Mouse (Mus musculus) midbrain, embryonic 16.5 days (tissue): ENCODE results near the gene Sertm1. TPM values are rescaled to one million over a fixed set of nuclear protein-coding genes. Genes with fewer than 3 reads are reported as not detected.

Source experiments
- ATAC-seq: fragments of 200-750 bp; cut with Nextera tagmentation; 2 replicates; pipeline ENCODE4 v1.8.0; 2017; ENCODE audit warnings: moderate TSS enrichment
- H3K27ac ChIP-seq: fragments of 300-500 bp; sonication (generic); 2 replicates; pipeline ENCODE4 v1.5.1; 2014; ENCODE audit warnings: mild to moderate bottlenecking, low read length, mixed read lengths
- H3K27me3 ChIP-seq: fragments of 300-500 bp; sonication (generic); 2 replicates; pipeline ENCODE4 v1.6.1; 2014; ENCODE audit warnings: low read depth, low read length, mixed read lengths; ENCODE audit not compliant: control insufficient read depth, insufficient read depth
- H3K36me3 ChIP-seq: fragments of 300-500 bp; sonication (generic); 2 replicates; pipeline ENCODE4 v1.6.1; 2014; ENCODE audit warnings: mild to moderate bottlenecking, low read length, moderate library complexity, mixed read lengths; ENCODE audit not compliant: control insufficient read depth, insufficient read depth
- H3K4me1 ChIP-seq: fragments of 300-500 bp; sonication (generic); 2 replicates; pipeline ENCODE4 v1.6.1; 2014; ENCODE audit warnings: mild to moderate bottlenecking, low read length, mixed read lengths; ENCODE audit not compliant: control insufficient read depth, insufficient read depth
- H3K4me2 ChIP-seq: fragments of 300-500 bp; sonication (generic); 2 replicates; pipeline ENCODE4 v1.6.1; 2014; ENCODE audit warnings: mild to moderate bottlenecking, low read length, mixed read lengths
- H3K4me3 ChIP-seq: fragments of 300-500 bp; sonication (generic); 2 replicates; pipeline ENCODE4 v1.5.1; 2014; ENCODE audit warnings: low read depth, mild to moderate bottlenecking, low read length, moderate library complexity, mixed read lengths
- H3K9ac ChIP-seq: fragments of 300-500 bp; sonication (generic); 2 replicates; pipeline ENCODE4 v1.6.1; 2014; ENCODE audit warnings: low read depth, low read length, mixed read lengths
- H3K9me3 ChIP-seq: fragments of 300-500 bp; sonication (generic); replicated peaks from 2 replicates; pipeline ENCODE4 v1.6.1; 2014; ENCODE audit warnings: mild to moderate bottlenecking, low read length, mixed read lengths; ENCODE audit not compliant: control insufficient read depth, poor library complexity, severe bottlenecking
- WGBS: fragments of 180-500 bp; shearing (Covaris S2); extraction: QIAGEN DNeasy Blood & Tissue Kit; methylation state at CpG from one replicate; pipeline ENCODE4 v1.1.7; 2014; 5-methylcytosine and 5-hydroxymethylcytosine counted together
- polyA plus RNA-seq: library from polyadenylated mRNA; unstranded; fragments of >200 nt; fragmentation: Nextera tagmentation; extraction: Ambion mirVana; gene quantifications from 2 replicates; pipeline ENCODE4 v1.2.1, GENCODE M21; 2015

Gene Sertm1
- polyA plus RNA-seq, 1 experiment from 2014 or later, result 1.5 TPM

GRCm38 (mm10) chr3:54894891-54895290 is 20.8 kb downstream of the Sertm1 start:
- ATAC-seq, result no peak
- 88% methylated on average over 1 of the region's 1 CpGs for WGBS

GRCm38 (mm10) chr3:54892218-54892617 is 23.5 kb downstream of the Sertm1 start:
- H3K27ac ChIP-seq, result no peak overlapping the region
- H3K27me3 ChIP-seq, result no peaks in the 10 kb centered on the region
- H3K4me1 ChIP-seq, result no peaks in the 10 kb centered on the region
- no peak overlapping the region for H3K4me2 ChIP-seq
- no peaks in the 10 kb centered on the region for H3K36me3 ChIP-seq
- no peak overlapping the region for H3K4me3 ChIP-seq
- no peak for ATAC-seq
- H3K9me3 ChIP-seq, result no peaks in the 10 kb centered on the region
- WGBS, result 28% methylated on average over 4 of the region's 4 CpGs
- no peak overlapping the region for H3K9ac ChIP-seq

More at GRCm38 (mm10) chr3:54894891-54895290, 20.8 kb downstream of the Sertm1 start:
- Histone ChIP-seq H3K9me3 (no peaks in the 10 kb centered on the region), H3K4me3 (no peak overlapping the region), H3K27me3 (no peaks in the 10 kb centered on the region), H3K9ac (no peak overlapping the region), H3K27ac (no peak overlapping the region), H3K36me3 (no peaks in the 10 kb centered on the region), H3K4me1 (no peaks in the 10 kb centered on the region), H3K4me2 (no peak overlapping the region)

- Histone ChIP-seq H3K4me3 (no peak overlapping the region), H3K27me3 (no peaks in the 10 kb centered on the region), H3K9me3 (no peaks in the 10 kb centered on the region), H3K27ac (no peak overlapping the region), H3K36me3 (no peaks in the 10 kb centered on the region), H3K4me2 (no peak overlapping the region), H3K4me1 (no peaks in the 10 kb centered on the region), H3K9ac (no peak overlapping the region)
- ATAC-seq, result no peak
- WGBS, result 80% methylated on average over 2 of the region's 2 CpGs
These were observed 29.2 kb downstream of the Sertm1 start for GRCm38 (mm10) chr3:54886501-54886900.

Other genes starting within 250 kb of the Sertm1 start
- gene Supt20, start 223.1 kb downstream of the Sertm1 start, polyA plus RNA-seq, result 89.9 and 97.6 TPM in 2 replicates
- gene Gm21958, start 201.5 kb downstream of the Sertm1 start, polyA plus RNA-seq, result 1.3 TPM in 1 of 2 replicates, not detected in the other
- 69.5 and 76.0 TPM in 2 replicates for gene Exosc8, start 180.5 kb downstream of the Sertm1 start, polyA plus RNA-seq
- 46.5 and 50.0 TPM in 2 replicates for gene Alg5, start 180.3 kb downstream of the Sertm1 start, polyA plus RNA-seq
- 0.34 and 0.55 TPM in 2 replicates for gene Smad9, start 160.3 kb downstream of the Sertm1 start, polyA plus RNA-seq
- 42.2 and 42.3 TPM in 2 replicates for gene Rfxap, start 108.1 kb downstream of the Sertm1 start, polyA plus RNA-seq
- gene Ccna1, start 139.6 kb upstream of the Sertm1 start, polyA plus RNA-seq, result 1.8 and 2.2 TPM in 2 replicates
- 13.3 and 14.6 TPM in 2 replicates for gene Spg20, start 196.2 kb upstream of the Sertm1 start, polyA plus RNA-seq
- 0.10 TPM in 1 of 2 replicates, not detected in the other for gene Ccdc169, start 221.5 kb upstream of the Sertm1 start, polyA plus RNA-seq